Mouse (Mus musculus) gastrocnemius, postnatal 4 days (tissue): Measurements from ENCODE around the gene Rad51d. TPM values are rescaled to one million over a fixed set of nuclear protein-coding genes. Genes with fewer than 3 reads are reported as not detected.
A peak's percentile ranks its signal among the peaks of the same experiment; 100 is the strongest.
"Not testable (repeated sequence)": the region's sequence is repeated elsewhere in the genome, so short reads cannot be mapped to it uniquely, and the experiment has no call there.

Experiments used
- DNase-seq, 2 experiments: peaks; one replicate each; pipeline ENCODE4 v3.0.0; 2021 to 2022; ENCODE audit warnings: low spot score in 2 of 2, mixed read lengths in 2 of 2
- total RNA-seq, 2 experiments: library from RNA; stranded (reverse); gene quantifications; 2 replicates each; pipeline ENCODE4 v1.2.3; 2021

Rad51d gene
- total RNA-seq, 2 experiments from 2014 or later = 9.6 to 10.4 TPM

GRCm38 (mm10) chr11:82857307-82857848 is 33.0 kb downstream of the Rad51d start:
- no peak for DNase-seq

DNA sequence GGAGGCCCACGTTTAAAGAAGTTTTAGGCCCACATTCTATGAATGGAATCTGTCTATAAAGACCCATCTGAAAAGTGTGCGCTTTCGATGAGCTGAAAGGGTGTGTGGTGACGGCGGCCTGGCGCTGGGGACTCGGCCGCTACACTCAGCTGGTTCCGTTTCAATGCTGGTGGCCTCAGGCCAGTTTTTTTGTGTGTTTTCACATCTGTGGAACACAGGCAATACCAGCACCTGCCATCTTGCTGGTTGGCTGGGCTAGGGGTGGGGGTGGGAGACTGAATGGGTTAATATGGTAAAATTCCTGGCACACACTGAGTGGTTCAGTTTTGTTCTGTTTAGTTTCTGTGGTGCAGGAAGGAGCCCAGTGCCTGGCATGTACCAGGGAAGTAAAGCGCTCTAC is 34.4 kb downstream of the Rad51d start:
- no peak for DNase-seq

DNA sequence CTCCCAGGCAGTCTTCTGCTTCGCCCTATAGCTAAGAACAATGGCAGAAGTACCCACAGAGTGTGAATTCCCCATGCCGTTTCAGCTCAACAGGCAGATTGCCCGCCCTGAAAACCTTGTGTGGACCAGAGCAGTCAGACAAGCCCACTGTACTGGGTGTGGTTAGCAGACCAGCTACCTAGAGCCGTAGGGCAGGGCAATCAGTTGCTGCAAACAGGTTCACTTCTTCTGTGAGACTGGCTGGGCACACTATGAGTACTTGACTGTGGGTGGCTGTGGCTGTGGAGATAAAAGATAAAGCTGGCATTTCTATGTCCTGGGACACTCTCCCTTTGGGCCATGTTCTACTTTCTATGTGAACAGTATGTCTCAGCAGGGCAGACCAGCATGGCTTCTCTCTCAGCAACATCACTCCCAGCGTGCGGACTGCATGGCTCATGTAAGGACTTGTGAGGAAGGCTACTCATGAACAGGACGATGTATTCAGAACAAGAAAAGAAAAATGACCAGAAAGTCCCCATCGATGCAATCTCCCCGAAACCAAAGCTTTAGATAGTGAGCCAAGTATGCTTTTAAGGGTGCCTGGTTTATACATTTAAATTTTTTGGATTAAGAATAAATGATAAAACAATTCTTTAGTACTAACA is 35.0 kb downstream of the Rad51d start:
- DNase-seq = no peak

DNA sequence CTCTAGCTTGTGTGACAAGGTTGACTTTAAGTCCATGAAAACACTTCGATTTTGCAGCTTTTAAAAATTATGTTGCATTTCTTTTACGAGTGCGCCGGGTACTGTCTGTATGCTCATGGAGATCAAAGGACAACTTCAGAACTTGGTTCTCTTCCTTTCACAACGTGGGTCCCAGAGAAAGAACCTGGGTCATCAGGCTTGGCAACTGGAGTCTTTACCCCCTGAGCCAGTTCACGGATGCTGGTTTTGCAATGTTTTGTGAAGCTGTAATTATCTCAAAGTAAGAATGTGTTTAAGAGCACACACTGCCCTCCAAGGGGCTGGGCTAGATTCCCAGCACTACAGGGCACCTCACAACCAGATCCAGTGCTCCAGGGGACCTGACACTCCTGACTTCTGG is 36.3 kb downstream of the Rad51d start:
- no peak for DNase-seq

DNA sequence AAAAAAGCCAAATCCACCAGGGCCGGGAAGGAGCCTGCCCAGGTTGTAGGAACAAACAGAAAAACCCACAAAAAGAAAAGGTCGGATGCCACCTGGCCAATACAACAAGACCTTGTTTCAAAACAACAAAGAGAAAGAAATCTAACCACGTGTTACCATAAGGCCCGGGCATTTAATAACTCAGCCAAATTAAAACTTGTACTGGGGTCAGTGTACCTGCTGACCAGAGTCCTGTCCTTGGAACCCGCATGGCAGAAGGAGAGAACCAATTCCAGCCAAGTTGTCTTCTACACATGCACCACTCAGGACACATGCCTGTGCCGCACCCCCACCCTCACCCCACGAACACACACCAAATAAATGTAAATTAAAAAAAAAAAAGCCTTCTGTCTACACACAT is 37.5 kb downstream of the Rad51d start:
- no peak for DNase-seq

DNA sequence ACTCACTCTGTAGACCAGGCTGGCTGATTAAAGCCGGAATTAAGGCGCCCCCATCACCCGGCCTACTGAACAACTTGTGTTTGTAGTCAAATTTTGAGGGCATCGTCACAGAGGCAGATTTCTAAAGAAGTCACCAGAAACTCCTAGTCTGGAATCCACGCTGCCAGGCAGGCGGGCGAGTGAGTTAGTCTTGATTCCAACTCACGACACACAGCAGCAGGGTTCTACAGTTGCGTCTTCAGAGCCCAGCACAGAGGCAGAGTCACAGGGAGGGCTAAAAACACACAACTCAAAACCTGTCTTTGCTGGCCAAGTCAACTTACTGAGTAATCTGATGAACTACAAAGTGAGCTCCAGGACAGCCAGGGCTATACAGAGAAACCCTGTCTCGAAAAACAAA is 37.9 kb downstream of the Rad51d start:
- no peak for DNase-seq

DNA sequence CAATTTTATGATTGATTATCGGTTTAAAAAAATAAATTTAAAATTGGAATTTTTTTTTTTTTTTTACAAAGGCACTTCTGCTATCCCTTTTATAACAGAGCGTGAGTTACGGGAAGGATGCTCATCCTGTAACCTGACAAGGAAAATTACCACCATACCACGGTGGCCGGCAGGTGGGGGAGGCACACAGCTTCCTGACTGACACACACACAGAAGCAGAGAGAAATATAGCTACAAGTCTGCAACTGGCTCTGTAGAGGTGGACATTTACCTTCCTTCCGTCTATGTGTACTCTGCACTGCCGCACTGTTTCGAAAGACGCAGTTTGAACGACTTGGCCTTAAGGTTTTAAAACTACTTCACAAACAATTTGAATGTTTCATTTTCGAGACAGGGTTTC is 38.3 kb downstream of the Rad51d start:
- DNase-seq = no peak

- DNase-seq = no peak
These were observed 40.2 kb downstream of the Rad51d start for GRCm38 (mm10) chr11:82850259-82850658.

DNA sequence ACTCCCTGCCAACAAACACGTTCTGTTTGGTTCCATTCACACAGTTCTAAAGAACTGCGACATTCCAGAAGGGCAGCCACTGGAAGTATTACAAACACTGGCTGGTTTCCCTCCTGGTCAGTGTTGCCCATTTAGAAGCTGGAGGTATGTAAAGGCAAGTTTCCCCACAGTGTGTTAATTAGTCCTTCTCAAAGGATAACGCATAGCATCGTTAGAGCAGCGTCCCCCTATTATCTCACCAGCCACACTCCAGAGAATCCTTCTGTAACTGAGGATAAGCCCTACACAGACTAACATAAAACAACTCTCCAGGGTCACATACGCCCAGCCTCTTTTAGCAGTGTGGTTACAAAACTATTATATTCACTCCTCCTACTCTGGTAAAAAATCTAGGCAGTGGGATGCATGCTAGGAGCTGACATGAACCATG is 42.8 kb downstream of the Rad51d start:
- no peak for DNase-seq

- no peak for DNase-seq
These were observed 43.5 kb downstream of the Rad51d start for GRCm38 (mm10) chr11:82846938-82847337.

DNA sequence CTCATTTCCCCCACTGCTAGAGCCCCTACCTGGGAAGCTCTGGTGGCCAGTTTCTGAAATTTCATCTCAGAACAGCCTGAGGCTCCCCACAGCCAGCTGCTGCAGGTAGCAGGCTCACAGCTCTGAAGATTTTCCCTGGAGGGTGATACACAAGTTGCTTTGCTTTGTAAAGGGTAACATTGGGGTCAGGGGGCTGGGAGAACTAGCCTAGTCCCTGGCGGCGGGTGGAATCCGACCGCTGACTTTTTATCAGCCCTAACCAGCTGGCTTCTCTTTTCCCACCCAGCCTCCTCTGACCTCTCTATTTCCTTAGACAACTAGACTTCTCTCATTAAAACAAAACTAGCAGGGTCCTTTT is 44.4 kb downstream of the Rad51d start:
- no peak for DNase-seq

DNA sequence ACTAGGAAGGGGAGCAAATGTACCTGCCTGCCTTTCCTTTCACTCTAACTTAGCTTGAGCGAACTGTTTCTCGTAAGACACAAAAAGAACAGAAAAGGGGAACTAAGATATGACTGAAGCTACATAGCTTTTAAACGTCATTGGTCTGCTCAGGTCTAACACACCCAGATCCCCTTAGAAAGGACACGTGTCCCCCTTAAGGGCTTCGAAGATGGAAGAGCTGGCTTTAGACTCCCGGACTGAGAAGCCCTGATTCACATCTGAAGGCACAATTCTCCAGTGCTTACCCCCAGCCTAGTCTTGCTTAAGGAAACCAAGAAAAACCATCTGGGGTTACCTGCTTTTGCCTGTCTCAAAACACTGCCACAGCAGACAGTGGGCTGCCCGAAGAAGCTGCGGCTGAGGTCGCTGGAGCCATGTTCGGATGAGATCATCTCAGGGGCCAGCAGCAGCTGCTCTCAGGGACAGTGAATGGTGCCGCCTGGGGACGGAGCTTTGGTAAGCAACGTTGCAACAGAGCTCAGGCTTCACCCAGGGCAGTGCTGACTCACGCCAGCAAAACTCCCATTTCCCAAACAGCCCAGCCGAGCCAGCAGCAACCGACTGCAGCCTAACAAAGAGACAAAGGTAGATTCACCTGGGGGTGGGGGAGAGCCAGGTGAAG is 44.9 kb downstream of the Rad51d start:
- peak; percentile 27 to 58 for DNase-seq

DNA sequence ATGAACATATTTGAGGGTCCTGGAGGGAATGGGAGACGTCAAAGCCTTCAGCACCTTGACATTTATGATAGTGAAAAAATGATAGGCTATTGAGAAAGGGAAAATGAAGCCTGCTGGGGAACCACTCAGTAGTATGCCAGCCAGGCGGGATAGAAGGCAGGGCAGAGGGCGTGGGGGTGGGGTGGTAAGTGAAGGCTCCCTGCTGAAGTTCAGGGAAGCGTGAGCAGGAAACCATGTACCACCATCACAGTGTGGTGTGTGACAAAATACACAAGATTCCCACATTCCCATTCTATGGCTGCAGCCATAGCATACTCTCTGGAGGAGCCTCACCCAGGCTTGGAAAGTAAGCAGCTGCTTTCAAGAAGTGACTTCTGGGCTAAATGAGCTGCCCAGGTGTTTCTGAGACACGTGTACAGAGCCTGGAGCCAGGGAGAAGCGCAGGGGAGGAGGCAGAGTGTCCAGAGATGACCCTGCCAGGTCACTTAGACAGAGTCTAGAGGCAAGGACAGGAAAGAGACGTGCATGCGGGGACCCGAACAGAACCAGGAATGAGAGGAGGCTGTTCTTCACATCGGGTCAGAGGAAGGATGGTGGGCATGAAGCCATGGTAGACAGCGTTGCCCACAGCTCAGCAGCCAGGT is 45.5 kb downstream of the Rad51d start:
- no peak for DNase-seq

DNA sequence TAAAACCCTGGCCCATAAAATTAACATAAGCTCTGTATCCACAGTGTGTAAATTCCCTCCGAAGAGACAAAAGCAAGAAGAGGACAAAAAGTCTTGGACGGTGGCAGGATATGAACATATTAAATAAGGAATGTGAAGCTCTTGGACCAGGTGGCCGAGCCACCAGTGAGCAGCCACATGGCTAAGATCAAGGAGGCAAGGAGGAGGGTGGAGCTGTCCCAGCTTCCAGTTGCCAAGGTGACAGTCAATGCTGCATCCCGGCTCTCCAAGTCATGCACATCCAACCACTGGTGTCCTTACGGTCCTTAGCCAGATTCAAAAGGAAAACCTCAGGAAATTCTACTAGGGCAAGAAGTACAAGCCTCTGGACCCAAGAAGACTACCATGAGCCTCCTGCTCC is 51.9 kb downstream of the Rad51d start:
- no peak for DNase-seq

- no peak for DNase-seq
These were observed 52.6 kb downstream of the Rad51d start for GRCm38 (mm10) chr11:82837848-82838247.

GRCm38 (mm10) chr11:82837192-82837591 is 53.2 kb downstream of the Rad51d start:
- DNase-seq = no peak

GRCm38 (mm10) chr11:82835616-82836432 is 54.6 kb downstream of the Rad51d start:
- no peak for DNase-seq

DNA sequence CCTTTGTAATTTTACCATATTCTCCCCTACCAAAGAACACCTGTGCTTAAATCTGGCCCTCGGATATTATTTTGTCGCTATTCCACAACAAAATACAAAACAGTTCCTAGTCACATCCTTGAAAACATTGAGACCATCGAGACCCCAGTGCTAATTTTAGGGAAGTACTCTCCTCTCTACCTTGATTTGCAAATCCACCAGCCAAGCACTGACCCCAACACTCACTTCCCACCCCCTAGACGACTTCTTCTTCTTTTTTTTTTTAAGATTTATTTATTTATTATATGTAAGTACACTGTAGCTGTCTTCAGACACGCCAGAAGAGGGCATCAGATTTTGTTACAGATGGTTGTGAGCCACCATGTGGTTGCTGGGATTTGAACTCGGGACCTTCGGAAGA is 56.1 kb downstream of the Rad51d start:
- DNase-seq = not testable (repeated sequence)

DNA sequence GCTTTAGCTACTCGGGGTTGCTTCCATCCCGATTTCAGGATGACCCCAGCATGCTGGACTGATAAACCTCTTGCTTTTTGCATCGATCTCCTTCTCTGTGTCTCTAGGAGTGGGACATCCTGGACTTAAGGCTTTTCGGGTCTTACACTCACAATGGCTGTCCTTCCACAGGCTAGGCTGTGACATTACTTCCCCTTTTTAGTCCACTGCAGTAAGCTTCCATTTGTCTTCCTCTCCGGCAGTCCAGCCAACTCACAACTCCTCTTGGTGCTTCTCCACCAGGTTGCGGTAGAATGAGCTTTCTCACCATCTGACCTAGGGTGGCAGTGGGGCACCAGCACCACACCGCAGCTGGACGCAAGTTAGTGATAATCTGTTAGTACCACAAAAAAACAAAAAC is 56.5 kb downstream of the Rad51d start:
- DNase-seq = no peak

GRCm38 (mm10) chr11:82832402-82832801 is 58.0 kb downstream of the Rad51d start:
- DNase-seq = not testable (repeated sequence)
